9 mouse cellular contexts compared by ENCODE assay signal in the genomic region with DNA sequence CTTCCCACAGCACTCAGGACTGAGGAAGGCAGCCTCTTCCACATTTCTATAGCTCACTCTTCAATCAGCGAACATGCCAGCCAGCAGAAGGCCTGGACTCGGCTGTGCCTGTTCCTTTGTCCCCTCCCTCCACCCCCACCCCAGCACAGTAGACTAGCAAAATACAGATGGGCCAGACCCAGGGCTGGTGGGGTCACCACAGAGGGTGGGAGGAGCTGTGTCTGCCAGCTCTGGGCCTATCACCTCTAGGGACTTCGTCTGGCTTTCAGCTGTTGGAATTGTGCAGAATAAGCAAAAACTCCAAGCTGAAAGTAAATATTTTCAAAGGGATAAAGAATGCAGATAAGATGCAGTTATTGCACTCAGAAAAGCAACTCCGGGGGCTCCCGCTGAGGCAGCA. TPM values are rescaled to one million over a fixed set of nuclear protein-coding genes. Genes with fewer than 3 reads are reported as not detected.
A peak's percentile ranks its signal among the peaks of the same experiment; 100 is the strongest.
DNase-seq lines count a peak whose midpoint lies in the region; ATAC-seq and TF ChIP-seq lines count a peak whose summit lies in the region.
"Had no signal": no experiment of that assay in that cellular context is flagged by ENCODE, and none has a peak within 500 bp of the region (broad histone marks: within the 10 kb centered on the region; RNA-seq: fewer than 3 reads in every experiment).

No protein-coding gene starts in this region.

- peaks cover 29% of the 10 kb centered on the region for H3K4me1 ChIP-seq in intestine, embryonic 14.5 days (replicated peaks; ENCODE audit: control insufficient read depth, insufficient read depth, low read length)
- no peaks in the 10 kb centered on the region for H3K4me1 ChIP-seq in intestine, postnatal 0 days (replicated peaks; ENCODE audit: control insufficient read depth, insufficient read depth, low read length)
- peaks cover 40% of the 10 kb centered on the region for H3K4me1 ChIP-seq in embryonic facial prominence, embryonic 10.5 days
- peaks cover 18% of the 10 kb centered on the region for H3K4me1 ChIP-seq in hindbrain, embryonic 12.5 days
- peaks cover 15% of the 10 kb centered on the region for H3K4me1 ChIP-seq in midbrain, embryonic 13.5 days (replicated peaks)

- H3K4me3 ChIP-seq in intestine, embryonic 14.5 days (ENCODE audit: low read depth, low read length), result no peak overlapping the region
- no peak overlapping the region for H3K4me3 ChIP-seq in intestine, postnatal 0 days (ENCODE audit: low read depth, low read length)
- peak overlapping the region; percentile 19; the same call in 1 of the 2 replicates for H3K4me3 ChIP-seq in embryonic facial prominence, embryonic 10.5 days
- no peak overlapping the region for H3K4me3 ChIP-seq in hindbrain, embryonic 12.5 days
- H3K4me3 ChIP-seq in midbrain, embryonic 13.5 days (replicated peaks), result no peak overlapping the region

- no peak for TF ChIP-seq CTCF in intestine, postnatal 0 days (IDR thresholded peaks at IDR 0.05; ENCODE audit: low read depth)

- ATAC-seq in intestine, embryonic 14.5 days (replicated peaks; ENCODE audit: low FRiP score, low TSS enrichment, low read depth), result no peak
- no peak for ATAC-seq in intestine, postnatal 0 days
- ATAC-seq in hindbrain, embryonic 12.5 days (ENCODE audit: low FRiP score), result no peak
- peak; percentile 50; the same call in 1 of the 2 replicates for ATAC-seq in midbrain, embryonic 13.5 days

- no peaks in the 10 kb centered on the region for H3K27me3 ChIP-seq in intestine, embryonic 14.5 days (replicated peaks; ENCODE audit: control insufficient read depth, insufficient read depth, low read length)
- H3K27me3 ChIP-seq in intestine, postnatal 0 days (replicated peaks; ENCODE audit: control insufficient read depth, insufficient read depth, low read length), result peaks cover 8% of the 10 kb centered on the region; the same call in 1 of the 2 replicates
- H3K27me3 ChIP-seq in embryonic facial prominence, embryonic 10.5 days (replicated peaks; ENCODE audit: low read depth, poor library complexity, severe bottlenecking), result peaks cover 8% of the 10 kb centered on the region
- peaks cover 14% of the 10 kb centered on the region for H3K27me3 ChIP-seq in hindbrain, embryonic 12.5 days
- peaks cover 18% of the 10 kb centered on the region for H3K27me3 ChIP-seq in midbrain, embryonic 13.5 days

- WGBS in intestine, embryonic 14.5 days, result 20% methylated on average over 5 of the region's 5 CpGs
- WGBS in intestine, postnatal 0 days, result 42% methylated on average over 5 of the region's 5 CpGs
- 58% methylated on average over 5 of the region's 5 CpGs for WGBS in embryonic facial prominence, embryonic 10.5 days
- 52% methylated on average over 5 of the region's 5 CpGs for WGBS in hindbrain, embryonic 12.5 days
- WGBS in midbrain, embryonic 13.5 days, result 61% methylated on average over 5 of the region's 5 CpGs

- peak overlapping the region; percentile 78 for H3K27ac ChIP-seq in intestine, embryonic 14.5 days (ENCODE audit: low read depth)
- no peak overlapping the region for H3K27ac ChIP-seq in intestine, postnatal 0 days (ENCODE audit: low read depth, low read length)
- H3K27ac ChIP-seq in embryonic facial prominence, embryonic 10.5 days (replicated peaks), result peak overlapping the region; percentile 74
- peak overlapping the region; percentile 37; the same call in 1 of the 2 replicates for H3K27ac ChIP-seq in hindbrain, embryonic 12.5 days
- H3K27ac ChIP-seq in midbrain, embryonic 13.5 days, result no peak overlapping the region

- peaks cover 12% of the 10 kb centered on the region for H3K36me3 ChIP-seq in intestine, embryonic 14.5 days (ENCODE audit: control insufficient read depth, insufficient read depth, low read length)
- no peaks in the 10 kb centered on the region for H3K36me3 ChIP-seq in intestine, postnatal 0 days (ENCODE audit: control insufficient read depth, insufficient read depth)
- H3K36me3 ChIP-seq in embryonic facial prominence, embryonic 10.5 days (replicated peaks), result peaks cover 73% of the 10 kb centered on the region
- no peaks in the 10 kb centered on the region for H3K36me3 ChIP-seq in hindbrain, embryonic 12.5 days
- no peaks in the 10 kb centered on the region for H3K36me3 ChIP-seq in midbrain, embryonic 13.5 days

- H3K9ac ChIP-seq in intestine, embryonic 14.5 days (ENCODE audit: low read length), result peak overlapping the region; percentile 10; the same call in 1 of the 2 replicates
- H3K9ac ChIP-seq in intestine, postnatal 0 days (ENCODE audit: low read depth, low read length), result no peak overlapping the region
- no peak overlapping the region for H3K9ac ChIP-seq in hindbrain, embryonic 12.5 days
- no peak overlapping the region for H3K9ac ChIP-seq in midbrain, embryonic 13.5 days (replicated peaks)

- no peaks in the 10 kb centered on the region for H3K9me3 ChIP-seq in intestine, embryonic 14.5 days (ENCODE audit: control insufficient read depth, low read length)
- H3K9me3 ChIP-seq in intestine, postnatal 0 days (ENCODE audit: control insufficient read depth), result no peaks in the 10 kb centered on the region
- no peaks in the 10 kb centered on the region for H3K9me3 ChIP-seq in embryonic facial prominence, embryonic 10.5 days
- no peaks in the 10 kb centered on the region for H3K9me3 ChIP-seq in hindbrain, embryonic 12.5 days (replicated peaks)
- no peaks in the 10 kb centered on the region for H3K9me3 ChIP-seq in midbrain, embryonic 13.5 days

- peak; percentile 65 for DNase-seq in intestine, embryonic 14.5 days (ENCODE audit: low spot score)
- DNase-seq in embryonic facial prominence, embryonic 10.5 days (ENCODE audit: low spot score), result peak; percentile 55
- no peak for DNase-seq in natural killer cell, adult 2 months (ENCODE audit: low spot score in 2 of 2)
- no peak for DNase-seq in adrenal gland, postnatal 14 days
- DNase-seq in spleen, postnatal 14 days (ENCODE audit: low spot score in 2 of 2), result no peak
- DNase-seq: layer of hippocampus, adult 9-11 months had no signal

- H3K4me2 ChIP-seq in intestine, embryonic 14.5 days (ENCODE audit: low read length), result 0 out of 2 replicates have a peak overlapping the region, but pooled peaks have one; percentile 13
- H3K4me2 ChIP-seq in intestine, postnatal 0 days (replicated peaks; ENCODE audit: low read depth), result no peak overlapping the region
- H3K4me2 ChIP-seq in hindbrain, embryonic 12.5 days (replicated peaks), result no peak overlapping the region
- H3K4me2 ChIP-seq in midbrain, embryonic 13.5 days (replicated peaks), result no peak overlapping the region

RNA-seq across cellular contexts. Expression of gene Wdr86, which starts 5.7 kb away (rescaled TPM):
- 17.6 and 18.7 TPM in 2 replicates for polyA plus RNA-seq in intestine, embryonic 14.5 days (2014; fragmentation: Nextera tagmentation; extraction: Ambion mirVana)
- polyA plus RNA-seq in intestine, postnatal 0 days (2015; fragmentation: Nextera tagmentation; extraction: Ambion mirVana), result 2.7 and 2.9 TPM in 2 replicates
- polyA plus RNA-seq in embryonic facial prominence, embryonic 10.5 days (2016; fragmentation: Nextera tagmentation; extraction: Ambion mirVana), result 51.1 and 58.6 TPM in 2 replicates
- 17.7 and 21.0 TPM in 2 replicates for polyA plus RNA-seq in hindbrain, embryonic 12.5 days (2016; fragmentation: Nextera tagmentation; extraction: Ambion mirVana)
- 3.8 and 4.9 TPM in 2 replicates for polyA plus RNA-seq in midbrain, embryonic 13.5 days (2015; fragmentation: Nextera tagmentation; extraction: Ambion mirVana)
- 1.9 and 2.6 TPM in 2 replicates for total RNA-seq in adrenal gland, postnatal 14 days (2021)

RNA-seq across cellular contexts. Expression of gene Crygn, which starts 33.0 kb away (rescaled TPM):
- polyA plus RNA-seq in intestine, embryonic 14.5 days (2014; fragmentation: Nextera tagmentation; extraction: Ambion mirVana), result 1.3 and 2.3 TPM in 2 replicates
- polyA plus RNA-seq in intestine, postnatal 0 days (2015; fragmentation: Nextera tagmentation; extraction: Ambion mirVana), result 7.3 and 8.1 TPM in 2 replicates
- 0.40 and 1.8 TPM in 2 replicates for polyA plus RNA-seq in embryonic facial prominence, embryonic 10.5 days (2016; fragmentation: Nextera tagmentation; extraction: Ambion mirVana)
- polyA plus RNA-seq in hindbrain, embryonic 12.5 days (2016; fragmentation: Nextera tagmentation; extraction: Ambion mirVana), result 4.7 TPM in 1 of 2 replicates, not detected in the other
- 0.53 TPM in 1 of 2 replicates, not detected in the other for polyA plus RNA-seq in midbrain, embryonic 13.5 days (2015; fragmentation: Nextera tagmentation; extraction: Ambion mirVana)
- 2.6 and 2.9 TPM in 2 replicates for total RNA-seq in adrenal gland, postnatal 14 days (2021)

RNA-seq across cellular contexts. Expression of gene Nub1, which starts 39.5 kb away (rescaled TPM):
- polyA plus RNA-seq in intestine, embryonic 14.5 days (2014; fragmentation: Nextera tagmentation; extraction: Ambion mirVana), result 34.0 and 36.6 TPM in 2 replicates
- polyA plus RNA-seq in intestine, postnatal 0 days (2015; fragmentation: Nextera tagmentation; extraction: Ambion mirVana), result 18.0 and 19.4 TPM in 2 replicates
- polyA plus RNA-seq in embryonic facial prominence, embryonic 10.5 days (2016; fragmentation: Nextera tagmentation; extraction: Ambion mirVana), result 27.7 and 29.5 TPM in 2 replicates
- polyA plus RNA-seq in hindbrain, embryonic 12.5 days (2016; fragmentation: Nextera tagmentation; extraction: Ambion mirVana), result 40.3 and 42.3 TPM in 2 replicates
- 41.2 and 42.8 TPM in 2 replicates for polyA plus RNA-seq in midbrain, embryonic 13.5 days (2015; fragmentation: Nextera tagmentation; extraction: Ambion mirVana)
- total RNA-seq in adrenal gland, postnatal 14 days (2021), result 45.4 and 50.7 TPM in 2 replicates

Comparison
In these comparisons a context has a peak if more than half of its experiments do, and no peak if none do; other contexts are left out.
1. H3K27ac ChIP-seq: peak in intestine, embryonic 14.5 days (single experiment), embryonic facial prominence, embryonic 10.5 days (single experiment) and hindbrain, embryonic 12.5 days (single experiment); none in intestine, postnatal 0 days (single experiment) and midbrain, embryonic 13.5 days (single experiment).
2. DNase-seq: peak in intestine, embryonic 14.5 days (single experiment) and embryonic facial prominence, embryonic 10.5 days (single experiment); none in natural killer cell, adult 2 months (0 of 2), adrenal gland, postnatal 14 days (single experiment) and spleen, postnatal 14 days (0 of 2).